In the genomic region with DNA sequence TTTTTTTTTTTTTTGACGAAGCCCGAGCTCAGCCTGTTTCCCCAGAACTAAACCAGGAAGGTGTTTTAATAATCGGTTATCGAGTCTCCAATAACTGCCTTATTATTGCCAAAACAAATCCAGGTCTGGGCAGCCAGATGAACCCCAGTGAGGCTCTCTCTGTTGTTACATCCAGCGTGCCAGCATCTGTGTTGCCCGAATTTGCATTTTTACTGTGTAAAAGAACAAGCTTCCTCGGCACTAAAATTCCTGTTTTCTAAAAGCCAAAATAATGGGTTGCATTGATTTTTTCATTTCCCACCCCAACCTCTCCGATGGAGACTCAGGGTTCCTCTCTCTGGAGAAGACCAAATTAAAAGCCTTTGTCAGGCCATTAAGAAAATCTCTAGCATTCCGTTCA, we compare ENCODE assay signal across 24 mouse cellular contexts. TPM values are rescaled to one million over a fixed set of nuclear protein-coding genes. Genes with fewer than 3 reads are reported as not detected.
A peak's percentile ranks its signal among the peaks of the same experiment; 100 is the strongest.
DNase-seq lines count a peak whose midpoint lies in the region; ATAC-seq and TF ChIP-seq lines count a peak whose summit lies in the region.
"Had no signal": no experiment of that assay in that cellular context is flagged by ENCODE, and none has a peak within 500 bp of the region (broad histone marks: within the 10 kb centered on the region; RNA-seq: fewer than 3 reads in every experiment).

No protein-coding gene starts in this region.

- peaks cover 41% of the 10 kb centered on the region for H3K27me3 ChIP-seq in forebrain, embryonic 13.5 days
- peaks cover 41% of the 10 kb centered on the region for H3K27me3 ChIP-seq in forebrain, embryonic 11.5 days (ENCODE audit: control insufficient read depth, insufficient read depth, low read length)
- peaks cover 29% of the 10 kb centered on the region; the same call in 1 of the 2 replicates for H3K27me3 ChIP-seq in midbrain, embryonic 14.5 days (ENCODE audit: control insufficient read depth, insufficient read depth, low read length)
- peaks cover 40% of the 10 kb centered on the region for H3K27me3 ChIP-seq in midbrain, embryonic 11.5 days (ENCODE audit: control insufficient read depth, insufficient read depth, low read length)
- H3K27me3 ChIP-seq in hindbrain, postnatal 0 days (ENCODE audit: insufficient read depth, low read length) = no peaks in the 10 kb centered on the region; the same call in 1 of the 2 replicates

- TF ChIP-seq POLR2A in olfactory bulb, adult 2 months (IDR thresholded peaks at IDR 0.05; ENCODE audit: insufficient read depth, low read depth, low read length) = no peak

- H3K9ac ChIP-seq in forebrain, embryonic 13.5 days = peak overlapping the region; percentile 84
- no peak overlapping the region for H3K9ac ChIP-seq in forebrain, embryonic 11.5 days (ENCODE audit: low read length)
- peak overlapping the region; percentile 17; the same call in 1 of the 2 replicates for H3K9ac ChIP-seq in midbrain, embryonic 14.5 days (replicated peaks; ENCODE audit: low read length)
- H3K9ac ChIP-seq in midbrain, embryonic 11.5 days (ENCODE audit: low read length) = no peak overlapping the region
- peak overlapping the region; percentile 35; the same call in 1 of the 2 replicates for H3K9ac ChIP-seq in hindbrain, postnatal 0 days (replicated peaks; ENCODE audit: low read length)
- H3K9ac ChIP-seq: embryonic facial prominence, embryonic 15.5 days; heart, embryonic 12.5 days; limb, embryonic 15.5 days; liver, embryonic 15.5 days; stomach, embryonic 15.5 days had no signal

- peaks cover 85% of the 10 kb centered on the region for H3K4me1 ChIP-seq in forebrain, embryonic 13.5 days
- peaks cover 11% of the 10 kb centered on the region; the same call in 1 of the 2 replicates for H3K4me1 ChIP-seq in forebrain, embryonic 11.5 days (replicated peaks; ENCODE audit: control insufficient read depth, insufficient read depth, low read length)
- H3K4me1 ChIP-seq in midbrain, embryonic 14.5 days (ENCODE audit: control insufficient read depth, insufficient read depth, low read length) = peaks cover 49% of the 10 kb centered on the region
- peaks cover 9% of the 10 kb centered on the region for H3K4me1 ChIP-seq in midbrain, embryonic 11.5 days (ENCODE audit: control insufficient read depth, insufficient read depth, low read length)
- peaks cover 36% of the 10 kb centered on the region for H3K4me1 ChIP-seq in hindbrain, postnatal 0 days (ENCODE audit: insufficient read depth, low read length)
- H3K4me1 ChIP-seq in olfactory bulb, adult 2 months (ENCODE audit: control insufficient read depth, insufficient read depth, low read length) = peaks cover 31% of the 10 kb centered on the region
- H3K4me1 ChIP-seq: liver, embryonic 15.5 days had no signal

- peak overlapping the region; percentile 69 for H3K4me3 ChIP-seq in forebrain, embryonic 13.5 days
- no peak overlapping the region for H3K4me3 ChIP-seq in forebrain, embryonic 11.5 days (ENCODE audit: low read depth, low read length)
- peak overlapping the region; percentile 61 for H3K4me3 ChIP-seq in midbrain, embryonic 14.5 days (replicated peaks; ENCODE audit: low read depth, low read length)
- no peak overlapping the region for H3K4me3 ChIP-seq in midbrain, embryonic 11.5 days (ENCODE audit: low read depth, low read length)
- peak overlapping the region; percentile 63; the same call in 1 of the 2 replicates for H3K4me3 ChIP-seq in hindbrain, postnatal 0 days (ENCODE audit: low read length)
- peak overlapping the region; percentile 11 for H3K4me3 ChIP-seq in olfactory bulb, adult 2 months (ENCODE audit: insufficient read depth, low read depth, low read length)
- H3K4me3 ChIP-seq: embryonic facial prominence, embryonic 15.5 days; heart, embryonic 12.5 days; limb, embryonic 15.5 days; liver, embryonic 15.5 days; stomach, embryonic 15.5 days had no signal

- TF ChIP-seq CTCF in hindbrain, postnatal 0 days (IDR thresholded peaks at IDR 0.05; ENCODE audit: low read depth) = no peak
- TF ChIP-seq CTCF in olfactory bulb, adult 2 months (IDR thresholded peaks at IDR 0.05; ENCODE audit: insufficient read depth, low read depth, low read length) = no peak

- peak overlapping the region; percentile 85 for H3K4me2 ChIP-seq in forebrain, embryonic 13.5 days
- no peak overlapping the region for H3K4me2 ChIP-seq in forebrain, embryonic 11.5 days (ENCODE audit: low read depth, low read length, severe bottlenecking)
- H3K4me2 ChIP-seq in midbrain, embryonic 14.5 days (ENCODE audit: low read length) = peak overlapping the region; percentile 79
- no peak overlapping the region for H3K4me2 ChIP-seq in midbrain, embryonic 11.5 days
- peak overlapping the region; percentile 86 for H3K4me2 ChIP-seq in hindbrain, postnatal 0 days (ENCODE audit: low read depth, low read length)
- H3K4me2 ChIP-seq: embryonic facial prominence, embryonic 15.5 days; heart, embryonic 12.5 days; limb, embryonic 15.5 days; liver, embryonic 15.5 days; stomach, embryonic 15.5 days had no signal

- ATAC-seq in forebrain, embryonic 13.5 days = no peak
- no peak for ATAC-seq in forebrain, embryonic 11.5 days (replicated peaks; ENCODE audit: low FRiP score)
- ATAC-seq in midbrain, embryonic 14.5 days (ENCODE audit: low FRiP score, low TSS enrichment) = no peak
- no peak for ATAC-seq in midbrain, embryonic 11.5 days (ENCODE audit: low FRiP score)
- ATAC-seq in hindbrain, postnatal 0 days = no peak
- ATAC-seq: CD4-positive, CD25-positive, alpha-beta regulatory T cell, adult 4 months; inflammation-experienced regulatory T-cells, adult 6 months had no signal

- no peak for DNase-seq in forebrain, embryonic 11.5 days (ENCODE audit: low spot score)
- DNase-seq in midbrain, embryonic 14.5 days = no peak
- no peak for DNase-seq in midbrain, embryonic 11.5 days (ENCODE audit: low spot score, missing footprints)
- DNase-seq in hindbrain, postnatal 0 days (ENCODE audit: low spot score) = no peak
- DNase-seq in spleen, adult 12 weeks (ENCODE audit: low spot score) = no peak
- no peak for DNase-seq in gastrocnemius, postnatal 4 days (ENCODE audit: low spot score in 2 of 2)
- DNase-seq: adrenal gland, postnatal 25 days; cerebellum, adult 18-20 months; heart, postnatal 14 days; kidney, adult 2 months; kidney, postnatal 25 days; thymus, adult 2 months had no signal

- H3K27ac ChIP-seq in forebrain, embryonic 13.5 days = peak overlapping the region; percentile 91
- H3K27ac ChIP-seq in forebrain, embryonic 11.5 days (ENCODE audit: low read depth, low read length) = no peak overlapping the region
- H3K27ac ChIP-seq in midbrain, embryonic 14.5 days (replicated peaks; ENCODE audit: low read depth, low read length) = peak overlapping the region; percentile 84
- H3K27ac ChIP-seq in midbrain, embryonic 11.5 days (ENCODE audit: low read depth, low read length) = no peak overlapping the region
- peak overlapping the region; percentile 74 for H3K27ac ChIP-seq in hindbrain, postnatal 0 days
- H3K27ac ChIP-seq in olfactory bulb, adult 2 months (ENCODE audit: insufficient read depth, low read depth, low read length) = peak overlapping the region; percentile 88
- H3K27ac ChIP-seq: embryonic facial prominence, embryonic 15.5 days; limb, embryonic 15.5 days; liver, embryonic 15.5 days; macrophage; stomach, embryonic 15.5 days had no signal

- WGBS in forebrain, embryonic 13.5 days = 37% methylated on average over 9 of the region's 9 CpGs
- WGBS in forebrain, embryonic 11.5 days = 71% methylated on average over 9 of the region's 9 CpGs
- 53% methylated on average over 9 of the region's 9 CpGs for WGBS in midbrain, embryonic 14.5 days
- 75% methylated on average over 9 of the region's 9 CpGs for WGBS in midbrain, embryonic 11.5 days
- 40% methylated on average over 9 of the region's 9 CpGs for WGBS in hindbrain, postnatal 0 days
- WGBS in olfactory bulb, adult 2 months = 15% methylated on average over 9 of the region's 9 CpGs

- H3K9me3 ChIP-seq in forebrain, embryonic 13.5 days (replicated peaks) = no peaks in the 10 kb centered on the region
- H3K9me3 ChIP-seq in forebrain, embryonic 11.5 days (ENCODE audit: control insufficient read depth, low read length) = no peaks in the 10 kb centered on the region
- H3K9me3 ChIP-seq in midbrain, embryonic 14.5 days (ENCODE audit: control insufficient read depth, low read length) = no peaks in the 10 kb centered on the region
- H3K9me3 ChIP-seq in midbrain, embryonic 11.5 days (ENCODE audit: control insufficient read depth, low read length) = no peaks in the 10 kb centered on the region
- no peaks in the 10 kb centered on the region for H3K9me3 ChIP-seq in hindbrain, postnatal 0 days (ENCODE audit: low read length)
- H3K9me3 ChIP-seq: embryonic facial prominence, embryonic 15.5 days; heart, embryonic 12.5 days; limb, embryonic 15.5 days; liver, embryonic 15.5 days; stomach, embryonic 15.5 days had no signal

- H3K36me3 ChIP-seq in forebrain, embryonic 13.5 days (ENCODE audit: poor library complexity, severe bottlenecking) = no peaks in the 10 kb centered on the region
- H3K36me3 ChIP-seq in forebrain, embryonic 11.5 days (ENCODE audit: control insufficient read depth, insufficient read depth, low read length) = no peaks in the 10 kb centered on the region
- H3K36me3 ChIP-seq in midbrain, embryonic 14.5 days (ENCODE audit: control insufficient read depth, insufficient read depth, low read length) = no peaks in the 10 kb centered on the region
- no peaks in the 10 kb centered on the region for H3K36me3 ChIP-seq in midbrain, embryonic 11.5 days (ENCODE audit: control insufficient read depth, insufficient read depth, low read length)
- H3K36me3 ChIP-seq in hindbrain, postnatal 0 days (ENCODE audit: insufficient read depth, low read length) = no peaks in the 10 kb centered on the region
- H3K36me3 ChIP-seq: embryonic facial prominence, embryonic 15.5 days; G1E; heart, embryonic 12.5 days; limb, embryonic 15.5 days; liver, embryonic 15.5 days; stomach, embryonic 15.5 days had no signal

RNA-seq across cellular contexts. Expression of a gene that starts 6.7 kb away (rescaled TPM):
- 9.6 and 13.6 TPM in 2 replicates for polyA plus RNA-seq in forebrain, embryonic 13.5 days (2015; fragmentation: Nextera tagmentation; extraction: Ambion mirVana)
- 3.4 and 5.4 TPM in 2 replicates for polyA plus RNA-seq in forebrain, embryonic 11.5 days (2014; fragmentation: Nextera tagmentation; extraction: Ambion mirVana)
- polyA plus RNA-seq in midbrain, embryonic 14.5 days (2014; fragmentation: Nextera tagmentation; extraction: Ambion mirVana) = 12.4 and 14.8 TPM in 2 replicates
- 0.74 and 0.86 TPM in 2 replicates for polyA plus RNA-seq in midbrain, embryonic 11.5 days (2014; fragmentation: Nextera tagmentation; extraction: Ambion mirVana)
- 37.5 and 47.4 TPM in 2 replicates for total RNA-seq in hindbrain, postnatal 0 days (2014; rRNA removed)
- polyA plus RNA-seq in hindbrain, postnatal 0 days (2015; fragmentation: Nextera tagmentation; extraction: Ambion mirVana) = 10.5 and 12.4 TPM in 2 replicates
- not detected in 2 replicates for polyA plus RNA-seq in olfactory bulb, adult 2 months (2012; ENCODE audit: insufficient read depth, insufficient read length, low replicate concordance, missing spikeins)
- total RNA-seq in gastrocnemius, postnatal 4 days (2021) = under 1 TPM; 0.32 to 0.36 TPM
- total RNA-seq: granulocyte monocyte progenitor cell, adult 5-6 weeks; heart, postnatal 14 days had no signal
- polyA plus RNA-seq: CD4-positive, CD25-positive, alpha-beta regulatory T cell, adult 4 months; G1E; inflammation-experienced regulatory T-cells, adult 6 months had no signal

RNA-seq across cellular contexts. Expression of a gene that starts 33.6 kb away (rescaled TPM):
- polyA plus RNA-seq in forebrain, embryonic 13.5 days (2015; fragmentation: Nextera tagmentation; extraction: Ambion mirVana) = 3.0 and 5.6 TPM in 2 replicates
- polyA plus RNA-seq in forebrain, embryonic 11.5 days (2014; fragmentation: Nextera tagmentation; extraction: Ambion mirVana) = 1.5 and 3.4 TPM in 2 replicates
- polyA plus RNA-seq in midbrain, embryonic 14.5 days (2014; fragmentation: Nextera tagmentation; extraction: Ambion mirVana) = 8.0 and 14.1 TPM in 2 replicates
- polyA plus RNA-seq in midbrain, embryonic 11.5 days (2014; fragmentation: Nextera tagmentation; extraction: Ambion mirVana) = 1.00 and 1.5 TPM in 2 replicates
- total RNA-seq in hindbrain, postnatal 0 days (2014; rRNA removed) = 17.1 and 18.6 TPM in 2 replicates
- polyA plus RNA-seq in hindbrain, postnatal 0 days (2015; fragmentation: Nextera tagmentation; extraction: Ambion mirVana) = 19.5 and 21.5 TPM in 2 replicates
- polyA plus RNA-seq in olfactory bulb, adult 2 months (2012; ENCODE audit: insufficient read depth, insufficient read length, low replicate concordance, missing spikeins) = not detected in 2 replicates
- total RNA-seq in gastrocnemius, postnatal 4 days (2021) = 1 to 10 TPM; 2.0 to 2.8 TPM
- polyA plus RNA-seq: CD4-positive, CD25-positive, alpha-beta regulatory T cell, adult 4 months; G1E had no signal

Comparison
In these comparisons a context has a peak if more than half of its experiments do, and no peak if none do; other contexts are left out.
1. H3K27ac ChIP-seq: peak in forebrain, embryonic 13.5 days (single experiment), midbrain, embryonic 14.5 days (single experiment), hindbrain, postnatal 0 days (single experiment) and olfactory bulb, adult 2 months (single experiment); none in forebrain, embryonic 11.5 days (single experiment) and midbrain, embryonic 11.5 days (single experiment).
2. H3K4me2 ChIP-seq: peak in forebrain, embryonic 13.5 days (single experiment), midbrain, embryonic 14.5 days (single experiment) and hindbrain, postnatal 0 days (single experiment); none in forebrain, embryonic 11.5 days (single experiment) and midbrain, embryonic 11.5 days (single experiment).
3. H3K4me3 ChIP-seq: peak in forebrain, embryonic 13.5 days (single experiment), midbrain, embryonic 14.5 days (single experiment), hindbrain, postnatal 0 days (single experiment) and olfactory bulb, adult 2 months (single experiment); none in forebrain, embryonic 11.5 days (single experiment) and midbrain, embryonic 11.5 days (single experiment).
4. H3K9ac ChIP-seq: peak in forebrain, embryonic 13.5 days (single experiment), midbrain, embryonic 14.5 days (single experiment) and hindbrain, postnatal 0 days (single experiment); none in forebrain, embryonic 11.5 days (single experiment) and midbrain, embryonic 11.5 days (single experiment).